In genomic region chr8:9093356-9093755, GRCm38 (mm10) we compare ENCODE assay signal across 13 mouse cellular contexts.
"Had no signal": no experiment of that assay in that cellular context is flagged by ENCODE, and none has a peak within 500 bp of the region (broad histone marks: within the 10 kb centered on the region; RNA-seq: fewer than 3 reads in every experiment).

No protein-coding gene starts in this region.

- DNase-seq: layer of hippocampus, postnatal 36 days; lung, adult 18-20 months; lung, postnatal 36 days; midbrain, embryonic 14.5 days; thymus, adult 18-20 months; thymus, postnatal 36 days had no signal

- H3K36me3 ChIP-seq: kidney, embryonic 15.5 days; lung, embryonic 15.5 days had no signal

- H3K27ac ChIP-seq: left cerebral cortex, adult 2 months; liver, embryonic 14.5 days had no signal

- H3K9me3 ChIP-seq: kidney, embryonic 15.5 days; lung, embryonic 15.5 days had no signal

- H3K9ac ChIP-seq: kidney, embryonic 15.5 days; liver, embryonic 14.5 days; lung, embryonic 15.5 days had no signal

- ATAC-seq: intestine, postnatal 0 days had no signal

- H3K4me3 ChIP-seq: kidney, embryonic 15.5 days; left cerebral cortex, adult 2 months; lung, embryonic 15.5 days had no signal

- H3K27me3 ChIP-seq: kidney, embryonic 15.5 days; lung, embryonic 15.5 days had no signal

- H3K4me2 ChIP-seq: kidney, embryonic 15.5 days; liver, embryonic 11.5 days; lung, embryonic 15.5 days; midbrain, embryonic 11.5 days had no signal
